Mouse (Mus musculus) gastrocnemius, postnatal 14 days (tissue): Measurements from ENCODE around the gene Tnnt1. TPM values are rescaled to one million over a fixed set of nuclear protein-coding genes. Genes with fewer than 3 reads are reported as not detected.

Source experiments
- DNase-seq: peaks from one replicate; pipeline ENCODE4 v3.0.0; 2021; ENCODE audit warnings: mixed read lengths
- intact Hi-C: fragments of 180-260 bp; cut with DNase I; formaldehyde crosslinking; loops from one replicate; pipeline ENCODE4 v1.15.1; 2025; ENCODE audit warnings: low total_unique reads
- total RNA-seq, 2 experiments: library from RNA; stranded (reverse); gene quantifications; 2 replicates each; pipeline ENCODE4 v1.2.3; 2021

Gene Tnnt1
- total RNA-seq, 2 experiments from 2014 or later = 355 to 658 TPM

GRCm38 (mm10) chr7:4464194-4464824, 51.9 kb downstream of the Tnnt1 start:
- intact Hi-C loops = no loop called here

GRCm38 (mm10) chr7:4460576-4461434, 55.4 kb downstream of the Tnnt1 start, which contains the start of gene Eps8l1:
Gene Eps8l1, plus strand, starts transcription at chr7:4460674.
- intact Hi-C loops = no loop called here
- no peak for DNase-seq

More at GRCm38 (mm10) chr7:4464194-4464824, 51.9 kb downstream of the Tnnt1 start:
- DNase-seq = no peak

Other genes with a start within 250 kb of the Tnnt1 start
- not detected for gene Ncr1, start 178.7 kb downstream of the Tnnt1 start, total RNA-seq
- gene Gp6, start 118.6 kb downstream of the Tnnt1 start, total RNA-seq = under 1 TPM in 1 of 2 experiments, not detected in 1; 0.14 TPM
- 10 to 100 TPM; 11.8 to 15.0 TPM for gene Rdh13, start 70.7 kb downstream of the Tnnt1 start, total RNA-seq
- gene Eps8l1, start 55.7 kb downstream of the Tnnt1 start, total RNA-seq = 1 to 10 TPM; 1.6 to 2.2 TPM
- 10 to 100 TPM; 25.3 to 36.8 TPM for gene Ppp1r12c, start 14.7 kb downstream of the Tnnt1 start, total RNA-seq
- 1 to 10 TPM in 1 of 2 experiments, under 1 TPM in 1; 0.75 to 1.7 TPM for gene Tnni3, start 7.8 kb upstream of the Tnnt1 start, total RNA-seq
- under 1 TPM; 0.08 to 0.20 TPM for gene Dnaaf3, start 16.1 kb upstream of the Tnnt1 start, total RNA-seq
- under 1 TPM in 1 of 2 experiments, not detected in 1; 0.13 TPM for gene Syt5, start 31.2 kb upstream of the Tnnt1 start, total RNA-seq
- gene Ptprh, start 87.7 kb upstream of the Tnnt1 start, total RNA-seq = not detected
- gene Tmem86b, start 115.0 kb upstream of the Tnnt1 start, total RNA-seq = 1 to 10 TPM; 2.1 to 3.1 TPM
- gene Ppp6r1, start 142.6 kb upstream of the Tnnt1 start, total RNA-seq = 10 to 100 TPM; 44.2 to 45.0 TPM
- 10 to 100 TPM; 19.7 to 20.3 TPM for gene Hspbp1, start 168.7 kb upstream of the Tnnt1 start, total RNA-seq
- gene Brsk1, start 174.2 kb upstream of the Tnnt1 start, total RNA-seq = 1 to 10 TPM; 1.8 to 2.3 TPM
- under 1 TPM in 1 of 2 experiments, not detected in 1; 0.12 TPM for gene Tmem150b, start 208.9 kb upstream of the Tnnt1 start, total RNA-seq
- gene Kmt5c, start 223.7 kb upstream of the Tnnt1 start, total RNA-seq = 10 to 100 TPM; 18.9 to 19.9 TPM
- gene Cox6b2, start 236.7 kb upstream of the Tnnt1 start, total RNA-seq = 1 to 10 TPM; 2.6 to 2.9 TPM